ENCODE assay signal across 12 mouse cellular contexts in genomic region chr11:80522852-80523251, GRCm38 (mm10). TPM values are rescaled to one million over a fixed set of nuclear protein-coding genes. Genes with fewer than 3 reads are reported as not detected.
A peak's percentile ranks its signal among the peaks of the same experiment; 100 is the strongest.
DNase-seq lines count a peak whose midpoint lies in the region; ATAC-seq and TF ChIP-seq lines count a peak whose summit lies in the region.
"Had no signal": no experiment of that assay in that cellular context is flagged by ENCODE, and none has a peak within 500 bp of the region (broad histone marks: within the 10 kb centered on the region; RNA-seq: fewer than 3 reads in every experiment).

No protein-coding gene starts in this region.

- peaks cover 2% of the 10 kb centered on the region for H3K36me3 ChIP-seq in heart, adult 2 months (ENCODE audit: control insufficient read depth, insufficient read depth, low read length)
- H3K36me3 ChIP-seq in spleen, adult 2 months (ENCODE audit: control insufficient read depth, insufficient read depth, low read length), result no peaks in the 10 kb centered on the region
- no peaks in the 10 kb centered on the region for H3K36me3 ChIP-seq in liver, postnatal 0 days (replicated peaks; ENCODE audit: insufficient read depth, low read length)
- H3K36me3 ChIP-seq: midbrain, embryonic 10.5 days; neural tube, embryonic 15.5 days had no signal

- peaks cover 9% of the 10 kb centered on the region for H3K4me1 ChIP-seq in heart, adult 2 months (ENCODE audit: control insufficient read depth, insufficient read depth, low read length)
- peaks cover 7% of the 10 kb centered on the region; the same call in 1 of the 2 replicates for H3K4me1 ChIP-seq in spleen, adult 2 months (ENCODE audit: control insufficient read depth, insufficient read depth, insufficient read length)
- H3K4me1 ChIP-seq in liver, postnatal 0 days (ENCODE audit: insufficient read depth), result peaks cover 11% of the 10 kb centered on the region

- intact Hi-C loops in heart, adult 2 months (cut with DNase I), result loop anchor here (5.0 kb wide), 1 partner anchor 46 kb away; the partner anchor contains the start of gene Cdk5r1

- DNase-seq in heart, adult 2 months, result peak in 1 of 2 experiments; percentile 32
- no peak for DNase-seq in heart, postnatal 4 days
- no peak for DNase-seq in spleen, adult 2 months (ENCODE audit: low read depth in 1 of 2, low spot score in 2 of 2)
- no peak for DNase-seq in spleen, postnatal 10 days (ENCODE audit: low spot score in 2 of 2)
- no peak for DNase-seq in liver, postnatal 0 days
- DNase-seq in left cerebral cortex, adult 8-10 months (ENCODE audit: low spot score in 2 of 2), result no peak
- DNase-seq in yolk sac, embryonic 10.5 days (ENCODE audit: low spot score), result no peak
- DNase-seq in ovary, postnatal 10 days (ENCODE audit: low spot score), result no peak
- DNase-seq: layer of hippocampus, postnatal 36 days had no signal

- no peak overlapping the region for H3K9ac ChIP-seq in heart, adult 2 months (ENCODE audit: low read depth, low read length)
- no peak overlapping the region for H3K9ac ChIP-seq in liver, postnatal 0 days (replicated peaks)
- H3K9ac ChIP-seq: neural tube, embryonic 15.5 days had no signal

- ATAC-seq in liver, postnatal 0 days, result peak; percentile 36; the same call in 1 of the 2 replicates
- ATAC-seq: hindbrain, embryonic 16.5 days had no signal

- H3K4me2 ChIP-seq in liver, postnatal 0 days (ENCODE audit: low read depth, low read length), result no peak overlapping the region
- H3K4me2 ChIP-seq: neural tube, embryonic 15.5 days had no signal

- no peak for TF ChIP-seq EP300 in heart, adult 2 months (IDR thresholded peaks at IDR 0.05; ENCODE audit: insufficient read depth, low read depth, low read length)
- TF ChIP-seq EP300 in liver, postnatal 0 days (IDR thresholded peaks at IDR 0.05; ENCODE audit: low read depth), result no peak; the same call in 1 of the 2 replicates

- TF ChIP-seq CTCF in heart, adult 2 months (IDR thresholded peaks at IDR 0.05), result no peak
- no peak for TF ChIP-seq CTCF in spleen, adult 2 months (IDR thresholded peaks at IDR 0.05; ENCODE audit: extremely low read depth, insufficient read depth, insufficient read length, insufficient replicate concordance)
- no peak for TF ChIP-seq CTCF in liver, postnatal 0 days (IDR thresholded peaks at IDR 0.05; ENCODE audit: low read depth)

- no peak for TF ChIP-seq POLR2A in heart, adult 2 months (IDR thresholded peaks at IDR 0.05; ENCODE audit: insufficient read depth, low read depth, low read length)
- TF ChIP-seq POLR2A in spleen, adult 2 months (IDR thresholded peaks at IDR 0.05; ENCODE audit: low read depth, low read length), result no peak

- no peaks in the 10 kb centered on the region for H3K27me3 ChIP-seq in heart, adult 2 months (ENCODE audit: control insufficient read depth, insufficient read depth, low read length)
- no peaks in the 10 kb centered on the region for H3K27me3 ChIP-seq in spleen, adult 2 months (ENCODE audit: control insufficient read depth, insufficient read depth, low read length)
- no peaks in the 10 kb centered on the region for H3K27me3 ChIP-seq in liver, postnatal 0 days (ENCODE audit: insufficient read depth, low read length)
- H3K27me3 ChIP-seq: neural tube, embryonic 15.5 days had no signal

- no peaks in the 10 kb centered on the region for H3K9me3 ChIP-seq in liver, postnatal 0 days (ENCODE audit: low read length)
- H3K9me3 ChIP-seq: midbrain, embryonic 10.5 days; neural tube, embryonic 15.5 days had no signal

- WGBS in heart, adult 2 months, result 7% methylated on average over 2 of the region's 2 CpGs
- WGBS in spleen, adult 2 months, result 26% methylated on average over 2 of the region's 2 CpGs
- WGBS in liver, postnatal 0 days (ENCODE audit: insufficient replicate concordance), result 11% methylated on average over 2 of the region's 2 CpGs

- no peak overlapping the region for H3K4me3 ChIP-seq in heart, adult 2 months
- H3K4me3 ChIP-seq in spleen, adult 2 months (ENCODE audit: extremely low read depth, insufficient read depth, insufficient read length), result no peak overlapping the region
- H3K4me3 ChIP-seq in liver, postnatal 0 days (ENCODE audit: low read depth, low read length), result no peak overlapping the region
- H3K4me3 ChIP-seq: midbrain, embryonic 10.5 days; neural tube, embryonic 15.5 days had no signal

- H3K79me2 ChIP-seq in heart, adult 2 months (replicated peaks; ENCODE audit: control insufficient read depth, insufficient read depth, low read length), result no peaks in the 10 kb centered on the region

- H3K27ac ChIP-seq in heart, adult 2 months, result peak overlapping the region; percentile 57
- 0 out of 2 replicates have a peak overlapping the region, but pooled peaks have one; percentile 7 for H3K27ac ChIP-seq in spleen, adult 2 months (ENCODE audit: insufficient read depth, low read length)
- peak overlapping the region; percentile 66 for H3K27ac ChIP-seq in liver, postnatal 0 days (ENCODE audit: low read depth)
- H3K27ac ChIP-seq: midbrain, embryonic 10.5 days; neural tube, embryonic 15.5 days had no signal

RNA-seq across cellular contexts. Expression of gene Cdk5r1, which starts 46.0 kb away (rescaled TPM):
- total RNA-seq in heart, adult 2 months (2021), result 1 to 10 TPM in 1 of 2 experiments, under 1 TPM in 1; 0.84 to 2.3 TPM
- polyA plus RNA-seq in heart, adult 2 months (2012; rRNA removed), result 0.61 and 0.85 TPM in 2 replicates
- total RNA-seq in heart, postnatal 4 days (2021), result 1 to 10 TPM; 1.2 to 1.8 TPM
- polyA plus RNA-seq in spleen, adult 2 months (2012; rRNA removed), result 4.7 and 9.2 TPM in 2 replicates
- 0.18 and 0.28 TPM in 2 replicates for polyA plus RNA-seq in liver, postnatal 0 days (2015; fragmentation: Nextera tagmentation; extraction: Ambion mirVana)
- 100 to 1,000 TPM; 252 to 280 (median 262) TPM for total RNA-seq in left cerebral cortex, adult 8-10 months (2022)

Comparison
In these comparisons a context has a peak if more than half of its experiments do, and no peak if none do; other contexts are left out.
1. H3K27ac ChIP-seq: peak in every context shown above with its lines; median percentile 66 in liver, postnatal 0 days; 57 in heart, adult 2 months; 7 in spleen, adult 2 months.
2. RNA of gene Cdk5r1, which starts 46.0 kb away (total RNA-seq): 252 to 280 TPM in left cerebral cortex, adult 8-10 months; 0.84 to 2.3 TPM in heart, adult 2 months and 1.2 to 1.8 TPM in heart, postnatal 4 days; every median in the first group is over 10 times any median in the second.